Mouse (Mus musculus) ES-E14 (cell line): ENCODE data around the gene Cep295.

Experiments
- CHD2 ChIP-seq: IDR thresholded peaks from 2 replicates; pipeline ENCODE4 v1.6.1; 2014; ENCODE audit warnings: mild to moderate bottlenecking, low read depth, low read length, inconsistent platforms
- HCFC1 ChIP-seq: IDR thresholded peaks from 2 replicates; pipeline ENCODE4 v1.6.1; 2012; ENCODE audit warnings: low read length, inconsistent platforms, borderline replicate concordance; ENCODE audit not compliant: insufficient read depth
- ZC3H11A ChIP-seq: IDR thresholded peaks from 2 replicates; pipeline ENCODE4 v1.6.1; 2012; ENCODE audit warnings: low read depth, mild to moderate bottlenecking, inconsistent platforms, low read length, borderline replicate concordance

- TF ChIP-seq CHD2: no peak
- no peak for TF ChIP-seq HCFC1
- no peak for TF ChIP-seq ZC3H11A
These were observed 40.0 kb upstream of the Cep295 start for GRCm38 (mm10) chr9:15397591-15397990.
